Mouse (Mus musculus) cerebellum, adult 2 months (tissue): ENCODE measurements around the gene Tex22.

Experiments
- CTCF ChIP-seq: fragments of 200-500 bp; IDR thresholded peaks from 2 replicates; pipeline ENCODE4 v1.5.1; 2011; ENCODE audit warnings: low read depth, mild to moderate bottlenecking, control low read depth, low read length, moderate library complexity, borderline replicate concordance; ENCODE audit not compliant: insufficient read depth
- POLR2A ChIP-seq: fragments of 200-500 bp; IDR thresholded peaks from 2 replicates; pipeline ENCODE4 v1.6.1; 2011; ENCODE audit warnings: low read length, control low read depth, borderline replicate concordance; ENCODE audit not compliant: insufficient read depth

DNA sequence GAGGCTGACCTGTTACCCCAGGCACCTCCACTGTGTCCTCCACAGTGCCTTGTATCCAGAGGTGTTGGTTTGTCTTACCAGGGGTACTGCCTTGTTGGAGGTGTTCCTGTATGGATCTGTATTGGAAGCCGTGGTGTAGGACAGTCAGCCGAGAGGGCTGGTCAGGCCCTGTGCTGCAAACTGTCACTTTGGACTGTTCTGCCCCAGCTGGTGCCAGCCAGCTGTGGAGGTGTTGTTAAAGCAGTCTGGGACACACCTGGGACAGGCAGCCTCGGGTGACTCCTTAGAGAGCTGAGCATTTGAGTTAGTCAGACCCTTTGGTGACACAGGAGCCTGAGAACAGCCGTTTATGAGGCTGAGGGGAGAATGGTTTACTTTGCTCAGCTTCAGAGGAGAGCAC is 44.3 kb upstream of the Tex22 start:
- TF ChIP-seq CTCF: no peak
- TF ChIP-seq POLR2A: no peak
